Comparison of ENCODE assay signal across 24 mouse cellular contexts in the genomic region with DNA sequence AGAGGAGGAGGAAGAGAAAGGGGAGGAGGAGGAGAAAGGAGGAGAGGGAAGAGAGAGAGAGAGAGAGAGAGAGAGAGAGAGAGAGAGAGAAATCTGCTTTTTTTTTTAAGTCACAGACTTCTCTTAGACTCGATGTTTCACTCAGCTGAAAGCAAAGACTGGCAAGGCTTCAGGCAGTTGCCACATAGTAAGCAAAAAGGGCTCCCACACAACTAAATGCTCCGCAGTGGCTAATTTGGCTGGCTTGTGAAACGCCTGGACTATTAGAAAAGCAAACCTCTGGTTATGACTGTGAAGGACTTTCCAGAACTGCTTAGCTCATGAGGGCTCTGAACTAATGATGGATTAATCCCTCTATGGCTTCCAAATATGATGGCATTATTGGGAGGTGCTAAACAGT. TPM values are rescaled to one million over a fixed set of nuclear protein-coding genes. Genes with fewer than 3 reads are reported as not detected.
A peak's percentile ranks its signal among the peaks of the same experiment; 100 is the strongest.
DNase-seq lines count a peak whose midpoint lies in the region; ATAC-seq and TF ChIP-seq lines count a peak whose summit lies in the region.
"Had no signal": no experiment of that assay in that cellular context is flagged by ENCODE, and none has a peak within 500 bp of the region (broad histone marks: within the 10 kb centered on the region; RNA-seq: fewer than 3 reads in every experiment).

No protein-coding gene starts in this region.

- H3K4me3 ChIP-seq in gastrocnemius, adult 2 months: no peak overlapping the region
- no peak overlapping the region for H3K4me3 ChIP-seq in intestine, postnatal 0 days (ENCODE audit: low read depth, low read length)
- H3K4me3 ChIP-seq: heart, adult 2 months; heart, embryonic 10.5 days; heart, embryonic 13.5 days; hindbrain, embryonic 12.5 days; hindbrain, embryonic 15.5 days had no signal

- no peak for TF ChIP-seq CTCF in gastrocnemius, adult 2 months (IDR thresholded peaks at IDR 0.05)
- TF ChIP-seq CTCF in intestine, postnatal 0 days (IDR thresholded peaks at IDR 0.05; ENCODE audit: low read depth): no peak

- H3K36me3 ChIP-seq in intestine, postnatal 0 days (ENCODE audit: control insufficient read depth, insufficient read depth): no peaks in the 10 kb centered on the region
- H3K36me3 ChIP-seq: heart, embryonic 10.5 days; heart, embryonic 13.5 days; hindbrain, embryonic 12.5 days; hindbrain, embryonic 15.5 days had no signal

- H3K4me1 ChIP-seq in intestine, postnatal 0 days (replicated peaks; ENCODE audit: control insufficient read depth, insufficient read depth, low read length): no peaks in the 10 kb centered on the region
- H3K4me1 ChIP-seq: heart, embryonic 10.5 days; heart, embryonic 13.5 days; hindbrain, embryonic 12.5 days; hindbrain, embryonic 15.5 days had no signal

- no peak overlapping the region for H3K4me2 ChIP-seq in intestine, postnatal 0 days (replicated peaks; ENCODE audit: low read depth)
- H3K4me2 ChIP-seq: heart, embryonic 13.5 days; hindbrain, embryonic 12.5 days; hindbrain, embryonic 15.5 days had no signal

- no peak for ATAC-seq in intestine, postnatal 0 days
- ATAC-seq: activated CD4-positive, CD25-positive, alpha-beta regulatory T cell, adult 4 months; forebrain, embryonic 14.5 days; forebrain, postnatal 0 days had no signal

- peak; percentile 6 for DNase-seq in adrenal gland, postnatal 10 days
- no peak for DNase-seq in adrenal gland, postnatal 4 days (ENCODE audit: low spot score in 2 of 2)
- DNase-seq in gastrocnemius, adult 2 months: peak; percentile 22
- DNase-seq in gastrocnemius, adult 8-10 months (ENCODE audit: low spot score in 2 of 2): no peak
- peak; percentile 54 for DNase-seq in NIH3T3 (ENCODE audit: low read depth)
- DNase-seq in fibroblast of lung, adult 2 months (ENCODE audit: low read depth): peak; percentile 35
- DNase-seq: adrenal gland, adult 8-10 months; B cell, adult 2 months; cerebellum, adult 18-20 months; cerebellum, adult 9-10 months; cerebellum, postnatal 14 days; forebrain, postnatal 0 days; gastrocnemius, postnatal 25 days; heart, adult 2 months; heart, postnatal 14 days; kidney, adult 11 months; kidney, adult 8-10 months had no signal

- 80% methylated on average over 3 of the region's 3 CpGs for WGBS in intestine, postnatal 0 days

- H3K27ac ChIP-seq in gastrocnemius, adult 2 months: no peak overlapping the region
- no peak overlapping the region for H3K27ac ChIP-seq in intestine, postnatal 0 days (ENCODE audit: low read depth, low read length)
- H3K27ac ChIP-seq: heart, adult 2 months; heart, embryonic 10.5 days; heart, embryonic 13.5 days; hindbrain, embryonic 12.5 days; hindbrain, embryonic 15.5 days had no signal

- H3K9ac ChIP-seq in intestine, postnatal 0 days (ENCODE audit: low read depth, low read length): no peak overlapping the region
- H3K9ac ChIP-seq: forebrain, postnatal 0 days; heart, embryonic 13.5 days; hindbrain, embryonic 12.5 days; hindbrain, embryonic 15.5 days had no signal

- no peaks in the 10 kb centered on the region for H3K27me3 ChIP-seq in intestine, postnatal 0 days (replicated peaks; ENCODE audit: control insufficient read depth, insufficient read depth, low read length)
- H3K27me3 ChIP-seq: hindbrain, embryonic 15.5 days had no signal

- intact Hi-C loops in gastrocnemius, adult 2 months (cut with DNase I): no loop called here

- no peaks in the 10 kb centered on the region for H3K9me3 ChIP-seq in intestine, postnatal 0 days (ENCODE audit: control insufficient read depth)
- H3K9me3 ChIP-seq: heart, embryonic 10.5 days; heart, embryonic 13.5 days; hindbrain, embryonic 12.5 days; hindbrain, embryonic 15.5 days had no signal

RNA-seq across cellular contexts. Expression of gene Acsl4, which starts 42.5 kb away (rescaled TPM):
- 100 to 1,000 TPM in 1 of 2 experiments, 10 to 100 TPM in 1; 92.0 to 125 TPM for total RNA-seq in adrenal gland, postnatal 10 days (2021)
- total RNA-seq in adrenal gland, postnatal 4 days (2021): 100 to 1,000 TPM; 132 to 144 TPM
- 10 to 100 TPM; 16.7 to 23.3 TPM for total RNA-seq in gastrocnemius, adult 2 months (2021)
- 10 to 100 TPM; 18.9 to 23.2 (median 21.6) TPM for total RNA-seq in gastrocnemius, adult 8-10 months (2022)
- 4.3 and 4.5 TPM in 2 replicates for polyA plus RNA-seq in intestine, postnatal 0 days (2015; fragmentation: Nextera tagmentation; extraction: Ambion mirVana)

Comparison
In these comparisons a context has a peak if more than half of its experiments do, and no peak if none do; other contexts are left out.
1. DNase-seq: peak in adrenal gland, postnatal 10 days (single experiment), gastrocnemius, adult 2 months (single experiment), NIH3T3 (single experiment) and fibroblast of lung, adult 2 months (single experiment); none in adrenal gland, postnatal 4 days (0 of 2) and gastrocnemius, adult 8-10 months (0 of 2).